Mouse (Mus musculus) lung, postnatal 0 days (tissue): ENCODE results near the gene Cdc14a. TPM values are rescaled to one million over a fixed set of nuclear protein-coding genes. Genes with fewer than 3 reads are reported as not detected.
A peak's percentile ranks its signal among the peaks of the same experiment; 100 is the strongest.

Experiments
- ATAC-seq: fragments of 200-750 bp; cut with Nextera tagmentation; 2 replicates; pipeline ENCODE4 v1.8.0; 2017; ENCODE audit warnings: moderate library complexity
- DNase-seq: peaks from one replicate; pipeline ENCODE4 v3.0.0-alpha.2; 2016; ENCODE audit warnings: low spot score
- H3K27ac ChIP-seq: fragments of 300-500 bp; sonication (generic); 2 replicates; pipeline ENCODE4 v1.5.1; 2014; ENCODE audit warnings: antibody characterized with exemption, mild to moderate bottlenecking, low read length, mixed read lengths
- H3K27me3 ChIP-seq: fragments of 300-500 bp; sonication (generic); replicated peaks from 2 replicates; pipeline ENCODE4 v1.6.1; 2014; ENCODE audit warnings: low read length, mixed read lengths; ENCODE audit not compliant: insufficient read depth
- H3K36me3 ChIP-seq: fragments of 300-500 bp; sonication (generic); 2 replicates; pipeline ENCODE4 v1.6.1; 2014; ENCODE audit warnings: low read length, mixed read lengths; ENCODE audit not compliant: insufficient read depth
- H3K4me1 ChIP-seq: fragments of 300-500 bp; sonication (generic); 2 replicates; pipeline ENCODE4 v1.6.1; 2014; ENCODE audit warnings: antibody characterized with exemption, low read depth, low read length, mixed read lengths; ENCODE audit not compliant: insufficient read depth
- H3K4me2 ChIP-seq: fragments of 300-500 bp; sonication (generic); replicated peaks from 2 replicates; pipeline ENCODE4 v1.6.1; 2014; ENCODE audit warnings: low read depth, mild to moderate bottlenecking, low read length, moderate library complexity, mixed read lengths
- H3K4me3 ChIP-seq: fragments of 300-500 bp; sonication (generic); 2 replicates; pipeline ENCODE4 v1.5.1; 2014; ENCODE audit warnings: low read depth, low read length
- H3K9ac ChIP-seq: fragments of 300-500 bp; sonication (generic); replicated peaks from 2 replicates; pipeline ENCODE4 v1.6.1; 2014; ENCODE audit warnings: low read depth, mild to moderate bottlenecking
- H3K9me3 ChIP-seq: fragments of 300-500 bp; sonication (generic); 2 replicates; pipeline ENCODE4 v1.6.1; 2016; ENCODE audit warnings: low read length, mixed read lengths
- CTCF ChIP-seq: IDR thresholded peaks from 2 replicates; pipeline ENCODE4 v1.5.1; 2016; ENCODE audit warnings: antibody characterized with exemption, mild to moderate bottlenecking
- EP300 ChIP-seq: IDR thresholded peaks from 2 replicates; pipeline ENCODE4 v1.6.1; 2016; ENCODE audit warnings: antibody characterized with exemption, mild to moderate bottlenecking, control low read depth
- WGBS: fragments of 180-500 bp; shearing (Covaris S2); extraction: QIAGEN DNeasy Blood & Tissue Kit; methylation state at CpG from one replicate; pipeline ENCODE4 v1.1.7; 2014; 5-methylcytosine and 5-hydroxymethylcytosine counted together
- polyA plus RNA-seq: library from polyadenylated mRNA; unstranded; fragments of >200 nt; fragmentation: Nextera tagmentation; extraction: Ambion mirVana; gene quantifications from 2 replicates; pipeline ENCODE4 v1.2.1, GENCODE M21; 2015

Cdc14a gene
- polyA plus RNA-seq, 1 experiment from 2014 or later = 8.2 TPM

DNA sequence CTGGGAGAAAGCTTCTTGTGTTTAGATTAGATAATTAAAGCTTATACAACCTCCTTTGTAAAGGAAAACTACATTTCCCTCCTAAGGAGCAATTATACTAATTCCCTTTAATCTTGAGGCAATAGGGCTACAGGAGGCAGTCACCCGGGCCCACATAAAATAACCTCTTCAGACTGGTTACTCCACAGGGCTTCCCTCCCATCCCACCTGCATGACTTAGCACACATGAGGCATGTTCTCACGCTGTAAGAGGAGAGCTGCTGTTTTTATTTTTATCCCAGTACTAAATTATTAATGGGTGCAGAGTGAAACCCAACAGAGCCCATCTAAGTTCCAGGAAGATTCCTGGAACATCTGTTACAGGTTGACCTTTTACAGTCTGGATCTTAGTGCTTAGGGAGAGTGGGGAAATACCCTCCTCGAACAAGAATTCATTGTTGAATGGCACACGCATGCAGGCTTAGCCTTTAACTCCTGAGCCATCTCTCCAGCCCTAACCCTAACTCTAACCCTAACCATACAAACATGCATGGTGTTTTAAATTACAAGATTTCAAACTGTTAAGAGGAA lies 54.9 kb downstream of the Cdc14a start:
- ATAC-seq (no peak), DNase-seq (no peak)
- Histone ChIP-seq H3K36me3 (no peaks in the 10 kb centered on the region), H3K4me2 (no peak overlapping the region), H3K27ac (no peak overlapping the region), H3K9ac (no peak overlapping the region), H3K9me3 (no peaks in the 10 kb centered on the region), H3K27me3 (no peaks in the 10 kb centered on the region), H3K4me1 (no peaks in the 10 kb centered on the region), H3K4me3 (no peak overlapping the region)
- WGBS = 58% methylated on average over 4 of the region's 4 CpGs
- TF ChIP-seq EP300 (no peak), CTCF (no peak)

DNA sequence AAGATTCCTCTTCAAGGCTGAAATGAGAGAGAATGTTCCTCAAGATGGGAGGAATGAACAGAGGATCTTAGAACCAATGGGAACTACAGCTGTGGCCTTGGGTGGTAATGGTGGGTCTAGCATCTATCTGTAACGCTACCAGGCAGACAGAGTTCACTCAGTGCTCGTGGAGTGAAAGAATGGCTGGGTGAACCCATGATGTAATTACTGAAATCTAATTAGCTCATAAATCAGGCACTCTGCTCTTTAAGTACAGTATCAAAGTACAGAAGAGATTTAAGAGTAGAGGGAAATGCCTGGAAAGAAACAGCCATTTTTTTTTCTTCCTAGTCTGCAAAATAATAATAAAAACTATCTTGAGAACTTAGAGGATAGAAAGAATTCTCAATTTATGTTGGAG lies 57.7 kb downstream of the Cdc14a start:
- Histone ChIP-seq H3K4me3 (no peak overlapping the region), H3K9ac (no peak overlapping the region), H3K4me2 (no peak overlapping the region), H3K9me3 (no peaks in the 10 kb centered on the region), H3K27me3 (no peaks in the 10 kb centered on the region), H3K27ac (no peak overlapping the region), H3K4me1 (no peaks in the 10 kb centered on the region), H3K36me3 (no peaks in the 10 kb centered on the region)
- DNase-seq (no peak), ATAC-seq (no peak)
- 89% methylated on average over 2 of the region's 2 CpGs for WGBS
- TF ChIP-seq EP300 (no peak), CTCF (no peak)

DNA sequence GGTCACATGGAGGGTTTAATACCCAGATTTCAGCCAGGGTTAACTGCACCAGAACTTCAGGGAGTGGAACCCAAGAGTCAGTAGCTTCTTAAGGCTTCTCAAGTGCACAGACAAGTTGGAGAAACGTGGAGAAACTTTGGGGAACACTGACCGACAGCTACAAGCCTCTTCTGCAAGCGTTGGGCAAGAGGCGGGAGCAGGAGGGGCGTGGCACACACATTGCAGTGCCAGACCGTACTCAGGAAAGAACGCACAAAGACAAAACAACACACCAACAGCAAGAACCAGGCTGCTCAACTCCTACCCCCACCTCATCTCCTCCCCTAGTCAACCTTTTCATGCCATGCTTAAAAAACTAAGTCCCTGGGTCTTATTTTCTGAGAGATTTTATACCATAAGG lies 61.9 kb downstream of the Cdc14a start:
- H3K36me3 ChIP-seq = no peaks in the 10 kb centered on the region
- no peak overlapping the region for H3K4me2 ChIP-seq
- no peak overlapping the region for H3K4me3 ChIP-seq
- H3K27ac ChIP-seq = no peak overlapping the region
- TF ChIP-seq EP300 = no peak
- no peak for TF ChIP-seq CTCF
- H3K27me3 ChIP-seq = no peaks in the 10 kb centered on the region
- DNase-seq = peak; percentile 29
- no peaks in the 10 kb centered on the region for H3K9me3 ChIP-seq
- ATAC-seq = peak; percentile 33
- H3K4me1 ChIP-seq = no peaks in the 10 kb centered on the region
- no peak overlapping the region for H3K9ac ChIP-seq
- WGBS = 54% methylated on average over 7 of the region's 7 CpGs

GRCm38 (mm10) chr3:116361101-116361500 lies 62.7 kb downstream of the Cdc14a start:
- WGBS = 64% methylated on average over 5 of the region's 5 CpGs
- TF ChIP-seq CTCF (no peak), EP300 (no peak)
- no peak for DNase-seq
- Histone ChIP-seq H3K36me3 (no peaks in the 10 kb centered on the region), H3K4me3 (no peak overlapping the region), H3K9me3 (no peaks in the 10 kb centered on the region), H3K27ac (no peak overlapping the region), H3K4me2 (no peak overlapping the region), H3K27me3 (no peaks in the 10 kb centered on the region), H3K9ac (no peak overlapping the region), H3K4me1 (no peaks in the 10 kb centered on the region)
- no peak for ATAC-seq

DNA sequence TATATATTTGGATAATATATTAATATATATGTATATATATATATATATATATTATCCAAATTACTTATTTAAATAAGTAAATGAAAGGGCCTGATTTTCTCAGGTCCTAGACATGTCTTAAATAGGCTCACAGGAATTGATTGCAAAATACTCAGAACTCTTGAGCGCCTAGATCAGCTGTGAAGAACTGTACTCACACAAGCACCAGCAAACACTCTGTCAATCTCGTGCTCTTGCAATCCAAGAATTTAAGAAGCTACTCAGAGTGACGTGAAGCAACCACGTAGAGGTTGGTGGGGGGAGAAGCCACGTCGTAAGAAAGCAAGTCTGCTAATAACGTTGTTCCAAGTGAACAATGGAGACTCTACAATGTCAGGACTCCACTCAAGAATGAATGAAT lies 66.0 kb downstream of the Cdc14a start:
- H3K9me3 ChIP-seq = no peaks in the 10 kb centered on the region
- H3K27ac ChIP-seq = no peak overlapping the region
- TF ChIP-seq CTCF (no peak), EP300 (0 out of 2 replicates have a peak, but pooled peaks have one; percentile 5)
- no peaks in the 10 kb centered on the region for H3K4me1 ChIP-seq
- ATAC-seq (peak; percentile 77), DNase-seq (peak; percentile 74)
- 48% methylated on average over 7 of the region's 7 CpGs for WGBS
- no peak overlapping the region for H3K4me2 ChIP-seq
- no peak overlapping the region for H3K4me3 ChIP-seq
- no peaks in the 10 kb centered on the region for H3K27me3 ChIP-seq
- no peak overlapping the region for H3K9ac ChIP-seq
- no peaks in the 10 kb centered on the region for H3K36me3 ChIP-seq

DNA sequence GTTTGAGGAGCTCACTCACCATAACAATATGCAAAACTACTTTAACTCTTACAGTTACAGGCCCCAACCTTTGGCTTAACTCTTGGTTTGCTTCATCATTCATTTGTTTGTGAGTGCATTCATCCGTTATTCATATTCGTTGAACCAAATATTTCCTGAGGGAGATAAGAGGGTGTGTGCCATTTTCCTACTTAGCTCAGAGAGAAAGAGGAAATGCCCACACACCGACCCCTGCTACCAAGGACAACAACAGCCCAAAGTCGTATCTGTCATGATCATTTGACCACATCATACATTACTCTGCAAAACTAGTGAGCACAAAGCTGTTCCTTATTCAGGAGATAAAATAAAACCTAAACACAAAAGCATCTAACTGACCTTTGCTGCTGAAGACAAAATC lies 66.7 kb downstream of the Cdc14a start:
- H3K27ac ChIP-seq = no peak overlapping the region
- TF ChIP-seq EP300 = no peak
- TF ChIP-seq CTCF = no peak
- DNase-seq (no peak), ATAC-seq (no peak)
- H3K36me3 ChIP-seq = no peaks in the 10 kb centered on the region
- 54% methylated on average over 4 of the region's 4 CpGs for WGBS
- H3K4me3 ChIP-seq = no peak overlapping the region
- no peaks in the 10 kb centered on the region for H3K27me3 ChIP-seq
- no peak overlapping the region for H3K9ac ChIP-seq
- no peak overlapping the region for H3K4me2 ChIP-seq
- no peaks in the 10 kb centered on the region for H3K4me1 ChIP-seq
- H3K9me3 ChIP-seq = no peaks in the 10 kb centered on the region
